Mouse (Mus musculus) lung, postnatal 4 days (tissue): ENCODE results near the gene Tlr12.
"Not testable (repeated sequence)": the region's sequence is repeated elsewhere in the genome, so short reads cannot be mapped to it uniquely, and the experiment has no call there.

Experiments used
- DNase-seq, 2 experiments: peaks; one replicate each; pipeline ENCODE4 v3.0.0; 2021

Gene Tlr12

DNA sequence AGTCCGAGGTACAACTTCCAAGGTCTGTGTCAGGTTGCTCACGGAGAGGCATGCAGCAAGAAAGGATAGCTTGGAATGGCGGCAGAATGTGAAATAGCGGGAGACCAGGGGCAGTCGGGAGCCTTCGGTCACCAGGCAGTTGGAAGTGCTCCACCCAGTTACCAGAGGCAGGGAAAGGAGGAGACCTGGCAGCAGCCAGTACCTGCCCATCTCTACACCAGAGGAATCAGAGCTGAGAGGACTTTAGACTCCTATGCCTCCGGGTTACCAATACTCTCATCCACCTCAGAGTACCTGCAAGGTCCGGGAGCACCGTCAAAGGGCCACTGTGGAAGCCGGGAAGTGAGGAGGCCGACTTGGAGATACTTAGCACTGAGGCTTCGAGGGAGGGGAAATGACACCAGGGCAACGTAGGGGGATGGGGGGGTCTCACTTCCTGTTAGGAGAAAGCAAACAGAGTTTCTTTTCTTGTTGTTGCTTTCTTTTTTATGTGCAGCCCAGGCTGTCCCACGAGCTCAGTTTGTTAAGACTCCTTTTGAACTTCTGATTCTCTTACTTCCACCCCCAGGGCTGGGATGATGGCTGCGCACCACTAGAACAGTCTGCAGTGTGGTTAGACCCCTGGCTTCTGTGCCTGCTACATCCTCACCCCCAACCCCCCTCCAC lies at the start of gene Tlr12:
Tlr12 (minus strand) TSS at position 374 of the 666 bp plus-strand sequence.
- DNase-seq: no peak

- not testable (repeated sequence) for DNase-seq
These were observed 48.8 kb upstream of the Tlr12 start for GRCm38 (mm10) chr4:128667195-128667594.

GRCm38 (mm10) chr4:128666362-128666761 lies 47.9 kb upstream of the Tlr12 start:
- DNase-seq: peak in 1 of 2 experiments; percentile 40

GRCm38 (mm10) chr4:128664002-128664401 lies 45.6 kb upstream of the Tlr12 start:
- DNase-seq: no peak

DNA sequence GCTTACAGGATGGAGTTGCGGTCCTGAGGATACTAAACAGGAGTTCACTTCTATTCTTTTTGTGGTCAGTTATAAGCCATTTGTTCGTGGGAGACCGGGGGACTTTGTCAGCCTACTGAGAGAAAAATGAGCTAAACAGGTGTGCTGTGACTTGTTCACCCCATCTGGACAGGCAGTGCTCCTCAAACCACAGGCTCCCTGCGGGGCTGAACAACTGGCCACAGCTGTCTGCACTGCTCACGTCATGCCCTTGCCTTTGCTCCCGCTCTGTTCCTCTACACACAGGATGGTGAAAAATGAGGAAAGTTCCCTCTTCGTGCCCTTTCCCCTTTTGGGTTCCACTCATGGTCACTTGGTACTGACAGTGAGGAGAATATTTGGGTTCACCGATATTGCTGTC lies 42.6 kb upstream of the Tlr12 start:
- DNase-seq: no peak

GRCm38 (mm10) chr4:128660196-128660595 lies 41.8 kb upstream of the Tlr12 start:
- no peak for DNase-seq

GRCm38 (mm10) chr4:128655446-128655845 lies 37.0 kb upstream of the Tlr12 start:
- DNase-seq: no peak

GRCm38 (mm10) chr4:128654505-128655381 lies 36.3 kb upstream of the Tlr12 start, which contains the start of gene Phc2:
Gene Phc2, plus strand, starts transcription at chr4:128654702.
- DNase-seq: peak; percentile 95 to 97

DNA sequence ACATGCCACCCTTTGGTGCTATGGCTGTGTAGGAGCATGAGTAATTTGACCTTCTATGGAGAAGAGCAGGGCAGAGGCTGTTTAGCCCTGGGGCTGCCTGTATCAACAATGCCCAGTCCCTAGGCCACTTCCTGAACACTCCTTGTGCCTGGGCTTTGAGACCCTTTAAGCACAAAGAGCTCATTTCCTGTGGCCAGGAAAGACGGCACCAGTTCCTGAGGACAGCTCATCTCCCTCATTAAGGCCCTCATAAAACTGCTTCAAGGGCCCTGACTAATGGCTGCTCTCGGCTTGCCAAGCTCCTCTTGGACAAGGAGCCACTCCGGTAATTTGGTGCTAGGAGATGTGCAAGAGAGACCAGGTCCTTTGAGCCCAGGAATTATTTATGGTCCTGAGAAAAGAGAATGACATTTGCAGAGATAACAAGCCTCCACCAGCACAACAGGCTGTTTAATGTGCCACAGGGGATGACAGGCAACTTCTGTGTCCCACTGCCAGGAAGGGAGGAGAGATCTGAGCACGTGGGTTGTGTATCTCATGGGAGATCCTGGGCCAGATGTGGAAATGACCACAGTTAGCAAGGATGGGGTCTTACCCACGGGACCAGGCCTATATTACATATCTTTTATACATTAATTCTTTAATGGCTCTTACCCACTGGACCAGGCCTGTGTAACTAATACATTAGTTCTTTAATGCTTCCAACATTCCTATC lies 34.3 kb upstream of the Tlr12 start:
- DNase-seq: peak; percentile 35 to 55

DNA sequence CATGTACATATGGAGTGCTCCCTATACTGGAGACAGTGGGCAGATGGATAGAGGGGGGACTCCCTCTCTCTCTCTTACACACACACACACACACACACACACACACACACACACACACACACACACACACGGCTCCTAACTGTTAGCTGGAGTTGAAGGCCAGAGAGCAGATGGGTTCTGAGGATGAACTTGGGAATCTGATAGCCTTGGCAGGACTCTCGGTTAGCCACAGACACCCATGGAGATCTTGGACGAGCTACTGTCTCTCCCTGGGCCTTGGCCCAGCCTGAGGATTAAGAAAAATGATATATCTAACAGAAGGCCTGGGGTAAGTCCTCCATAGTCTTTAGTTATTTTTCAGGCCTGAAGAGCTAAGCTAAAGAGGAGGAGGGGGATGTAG lies 33.1 kb upstream of the Tlr12 start:
- no peak for DNase-seq

DNA sequence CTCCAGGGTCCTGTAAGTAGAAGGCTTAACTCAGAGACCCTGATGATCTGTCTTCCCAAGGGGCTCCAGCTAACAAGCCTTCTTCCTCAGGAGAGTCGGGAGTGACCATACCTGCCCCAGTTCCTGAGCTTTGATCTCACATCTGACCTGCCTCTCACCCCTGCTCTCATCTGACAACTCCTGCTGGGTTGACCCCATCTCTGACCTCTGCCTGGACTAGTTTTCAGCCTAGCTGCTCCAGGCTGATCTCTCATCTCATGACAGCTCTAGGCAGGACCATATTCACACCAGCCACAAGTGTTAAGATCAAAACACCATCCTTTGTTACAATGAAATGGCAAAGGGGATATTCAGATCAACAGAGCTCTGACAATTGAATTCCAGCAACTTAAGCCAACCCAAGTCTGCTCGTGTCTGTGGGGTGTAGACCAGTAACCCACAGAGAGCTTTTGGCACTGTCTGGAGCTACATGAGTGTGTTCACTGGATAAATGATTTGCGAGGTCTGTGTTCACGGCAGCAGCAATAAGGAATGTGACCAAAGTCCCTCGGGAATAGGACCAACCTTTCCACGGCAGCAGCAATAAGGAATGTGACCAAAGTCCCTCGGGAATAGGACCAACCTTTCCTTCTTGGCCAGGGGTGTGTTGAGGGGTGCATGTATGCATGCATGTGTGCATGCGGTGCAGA lies 30.3 kb upstream of the Tlr12 start:
- no peak for DNase-seq

GRCm38 (mm10) chr4:128646762-128647161 lies 28.3 kb upstream of the Tlr12 start:
- DNase-seq: no peak

- DNase-seq: no peak
These were observed 27.5 kb upstream of the Tlr12 start for GRCm38 (mm10) chr4:128645896-128646295.

GRCm38 (mm10) chr4:128641766-128642717 lies 23.6 kb upstream of the Tlr12 start:
- DNase-seq: peak; percentile 12 to 31

- DNase-seq: peak; percentile 32 to 70
These were observed 20.0 kb upstream of the Tlr12 start for GRCm38 (mm10) chr4:128638265-128638923.

DNA sequence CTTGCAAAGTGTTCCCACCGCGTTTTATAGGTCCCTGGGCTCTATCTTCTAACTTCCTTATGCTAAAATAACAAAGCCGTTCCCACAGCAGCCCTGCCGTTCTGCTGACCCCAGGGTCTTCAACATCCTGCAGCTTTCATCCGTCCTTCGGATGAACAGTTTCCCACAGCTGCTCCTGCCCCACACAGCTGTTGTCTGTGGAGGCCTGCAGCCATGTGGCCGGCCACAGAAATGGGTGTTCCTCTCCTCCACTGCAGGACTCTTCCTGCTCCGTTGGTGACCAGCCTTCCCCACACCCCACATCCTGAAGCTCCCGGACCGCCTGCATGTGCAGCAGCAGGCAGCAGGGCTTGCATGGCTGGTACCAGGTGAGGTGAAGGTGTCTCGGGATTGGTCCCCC lies 18.8 kb upstream of the Tlr12 start:
- DNase-seq: peak; percentile 34 to 80

DNA sequence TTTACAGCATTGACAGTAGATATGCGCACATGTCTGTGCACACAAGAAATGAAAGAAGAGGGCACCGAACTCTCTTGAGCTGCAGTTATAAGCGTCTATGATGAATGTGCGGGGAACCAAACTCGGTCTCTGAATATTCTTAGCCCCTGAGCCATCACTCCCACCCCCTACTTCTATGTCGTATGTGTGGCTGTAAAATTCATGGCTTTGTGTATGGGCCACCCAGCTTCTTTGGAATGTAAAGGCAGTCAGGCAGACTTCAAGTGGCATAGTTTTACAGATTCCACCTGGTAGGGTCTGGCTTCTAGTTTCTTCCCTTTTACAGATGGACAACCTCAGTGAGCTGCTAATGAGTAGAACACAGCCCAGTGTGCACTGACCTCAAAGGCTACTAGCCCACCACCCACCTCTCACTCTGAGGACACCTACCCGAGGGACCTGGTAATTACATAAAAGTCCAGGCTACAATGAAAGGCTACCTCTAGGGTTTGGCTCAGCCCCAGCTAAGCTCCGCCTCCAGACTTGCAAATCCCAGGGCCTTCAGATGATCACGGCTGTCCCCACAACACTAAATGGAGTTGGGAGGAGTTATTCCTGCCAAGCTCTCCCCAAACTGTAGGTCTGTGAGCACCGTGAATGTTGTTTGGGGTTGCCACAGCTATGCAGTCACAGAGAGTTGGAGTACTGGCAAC lies 17.6 kb upstream of the Tlr12 start:
- peak in 1 of 2 experiments; percentile 39 for DNase-seq

- no peak for DNase-seq
These were observed 17.0 kb upstream of the Tlr12 start for GRCm38 (mm10) chr4:128635451-128635850.

DNA sequence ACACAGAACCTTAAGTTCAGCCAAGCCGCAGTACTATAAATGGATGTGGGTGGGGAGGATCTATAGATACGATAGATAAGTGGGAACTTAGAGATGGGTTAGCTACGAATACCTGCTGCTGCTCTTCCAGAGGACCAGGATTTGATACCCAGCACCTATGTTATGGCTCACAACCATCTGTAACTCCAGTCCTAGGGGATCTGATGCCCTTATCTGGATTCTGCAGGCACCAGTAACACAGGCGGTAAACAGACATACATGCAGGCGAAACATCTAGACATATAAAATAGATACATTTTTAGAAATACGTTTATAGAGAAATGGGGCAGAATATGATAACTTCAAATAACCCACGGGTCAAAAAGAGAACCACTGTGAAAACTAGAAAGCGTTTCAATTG lies 2.7 kb upstream of the Tlr12 start:
- DNase-seq: no peak

- DNase-seq: no peak
These were observed 2.2 kb upstream of the Tlr12 start for GRCm38 (mm10) chr4:128620572-128620971.
